Mouse (Mus musculus) myocyte (in vitro differentiated cells): ENCODE results near the gene Ptpn1. TPM values are rescaled to one million over a fixed set of nuclear protein-coding genes. Genes with fewer than 3 reads are reported as not detected.
A peak's percentile ranks its signal among the peaks of the same experiment; 100 is the strongest.

Source experiments
- H3K27me3 ChIP-seq: one replicate; pipeline ENCODE4 v1.6.1; 2011; ENCODE audit not compliant: control insufficient read depth, insufficient read depth, insufficient read length
- H3K36me3 ChIP-seq: one replicate; pipeline ENCODE4 v1.6.1; 2011; ENCODE audit not compliant: control insufficient read depth, insufficient read depth
- H3K4me2 ChIP-seq: one replicate; pipeline ENCODE4 v1.6.1; 2011; ENCODE audit warnings: low read depth, control low read depth
- H3K4me3 ChIP-seq: one replicate; pipeline ENCODE4 v1.5.1; 2011; ENCODE audit warnings: mild to moderate bottlenecking, control low read depth, moderate library complexity
- H3K79me2 ChIP-seq: one replicate; pipeline ENCODE4 v1.6.1; 2011; ENCODE audit not compliant: control insufficient read depth, insufficient read depth
- H3ac ChIP-seq: one replicate; pipeline ENCODE4 v1.6.1; 2011; ENCODE audit not compliant: control insufficient read depth, insufficient read length
- CEBPB ChIP-seq: IDR thresholded peaks from 2 replicates; pipeline ENCODE4 v1.6.1; 2011; ENCODE audit warnings: mild to moderate bottlenecking, moderate library complexity; ENCODE audit not compliant: poor library complexity, insufficient read depth, severe bottlenecking
- E2F4 ChIP-seq: IDR thresholded peaks from one replicate; pipeline ENCODE4 v1.6.1; 2011; ENCODE audit warnings: mild to moderate bottlenecking, control low read depth, moderate library complexity; ENCODE audit not compliant: insufficient read depth
- MAX ChIP-seq: IDR thresholded peaks from one replicate; pipeline ENCODE4 v1.6.1; 2011; ENCODE audit warnings: low read depth, mild to moderate bottlenecking, control low read depth
- MYOD1 ChIP-seq, 3 experiments: IDR thresholded peaks; one replicate each; pipeline ENCODE4 v1.6.1; 2011; ENCODE audit warnings: control low read depth in 2 of 3, low read depth in 2 of 3, mild to moderate bottlenecking in 2 of 3, moderate library complexity in 1 of 3; ENCODE audit not compliant: insufficient read length in 2 of 3, control insufficient read depth in 1 of 3
- MYOG ChIP-seq, 3 experiments: IDR thresholded peaks; one replicate each; pipeline ENCODE4 v1.6.1; 2011; ENCODE audit warnings: control low read depth in 2 of 3, low read depth in 2 of 3, mild to moderate bottlenecking in 2 of 3; ENCODE audit not compliant: insufficient read length in 2 of 3, control insufficient read depth in 1 of 3, insufficient read depth in 1 of 3
- POLR2A ChIP-seq: IDR thresholded peaks from one replicate; pipeline ENCODE4 v1.6.1; 2011; ENCODE audit warnings: low read depth, mild to moderate bottlenecking, control low read depth, moderate library complexity; ENCODE audit not compliant: insufficient read length
- POLR2AphosphoS2 ChIP-seq: IDR thresholded peaks from one replicate; pipeline ENCODE4 v1.6.1; 2011; ENCODE audit warnings: low read depth, control low read depth; ENCODE audit not compliant: insufficient read length
- REST ChIP-seq: IDR thresholded peaks from one replicate; pipeline ENCODE4 v1.6.1; 2011; ENCODE audit warnings: mild to moderate bottlenecking, control low read depth, moderate library complexity; ENCODE audit not compliant: insufficient read depth, insufficient read length
- SRF ChIP-seq: IDR thresholded peaks from one replicate; pipeline ENCODE4 v1.6.1; 2011; ENCODE audit warnings: low read depth; ENCODE audit not compliant: control insufficient read depth, insufficient read length
- TCF12 ChIP-seq: IDR thresholded peaks from one replicate; pipeline ENCODE4 v1.6.1; 2011; ENCODE audit warnings: mild to moderate bottlenecking, control low read depth; ENCODE audit not compliant: poor library complexity, insufficient read depth, severe bottlenecking
- TCF3 ChIP-seq: IDR thresholded peaks from one replicate; pipeline ENCODE4 v1.6.1; 2011; ENCODE audit warnings: low read depth, control low read depth; ENCODE audit not compliant: insufficient read length
- USF1 ChIP-seq: IDR thresholded peaks from one replicate; pipeline ENCODE4 v1.6.1; 2011; ENCODE audit warnings: low read depth, mild to moderate bottlenecking, control low read depth, moderate library complexity
- polyA plus RNA-seq: library from polyadenylated mRNA; unstranded; fragments of >200 nt; fragmentation: generic; extraction: Trizol; gene quantifications from one replicate; pipeline ENCODE4 v1.2.1, GENCODE M21; 2012; ENCODE audit warnings: missing spikeins

Gene Ptpn1
- polyA plus RNA-seq, 1 experiment: 45.0 TPM

- no peaks in the 10 kb centered on the region for H3K27me3 ChIP-seq
- TF ChIP-seq SRF (no peak), CEBPB (no peak), MAX (no peak), E2F4 (no peak), POLR2AphosphoS2 (no peak), TCF3 (no peak), POLR2A (no peak), REST (no peak), TCF12 (no peak), MYOD1 (IDR thresholded peaks at IDR 0.05; ENCODE audit: control insufficient read depth in 1 of 3, insufficient read length in 2 of 3, low read depth in 2 of 3) (no peak), USF1 (no peak), MYOG (IDR thresholded peaks at IDR 0.05; ENCODE audit: control insufficient read depth in 1 of 3, insufficient read depth in 1 of 3, insufficient read length in 2 of 3, low read depth in 2 of 3) (no peak)
- no peak overlapping the region for H3ac ChIP-seq
- H3K36me3 ChIP-seq: no peaks in the 10 kb centered on the region
- H3K79me2 ChIP-seq: no peaks in the 10 kb centered on the region
- no peak overlapping the region for H3K4me2 ChIP-seq
- H3K4me3 ChIP-seq: no peak overlapping the region
Observed at GRCm38 (mm10) chr2:167891908-167892307, 39.9 kb upstream of the Ptpn1 start.

GRCm38 (mm10) chr2:167893680-167894079 is 38.2 kb upstream of the Ptpn1 start:
- Histone ChIP-seq H3K4me2 (no peak overlapping the region), H3K79me2 (no peaks in the 10 kb centered on the region), H3K4me3 (no peak overlapping the region), H3ac (no peak overlapping the region), H3K27me3 (no peaks in the 10 kb centered on the region), H3K36me3 (no peaks in the 10 kb centered on the region)
- TF ChIP-seq POLR2AphosphoS2: no peak
- TF ChIP-seq SRF: no peak
- no peak for TF ChIP-seq REST
- no peak for TF ChIP-seq USF1
- TF ChIP-seq TCF3: no peak
- no peak for TF ChIP-seq CEBPB

- no peak overlapping the region for H3K4me3 ChIP-seq
- H3K27me3 ChIP-seq: no peaks in the 10 kb centered on the region
- H3K36me3 ChIP-seq: no peaks in the 10 kb centered on the region
- TF ChIP-seq USF1 (no peak), MYOG (IDR thresholded peaks at IDR 0.05; ENCODE audit: control insufficient read depth in 1 of 3, insufficient read depth in 1 of 3, insufficient read length in 2 of 3, low read depth in 2 of 3) (peak in 1 of 3 experiments; percentile 21), CEBPB (no peak), TCF3 (no peak), POLR2A (no peak), TCF12 (no peak)
- H3K4me2 ChIP-seq: peak overlapping the region; percentile 98
- no peaks in the 10 kb centered on the region for H3K79me2 ChIP-seq
- no peak overlapping the region for H3ac ChIP-seq
Observed at GRCm38 (mm10) chr2:167894948-167895372, 36.9 kb upstream of the Ptpn1 start.

- TF ChIP-seq E2F4 (no peak), MYOD1 (IDR thresholded peaks at IDR 0.05; ENCODE audit: control insufficient read depth in 1 of 3, insufficient read length in 2 of 3, low read depth in 2 of 3) (no peak), POLR2A (no peak), SRF (no peak), USF1 (no peak), MAX (no peak), TCF3 (no peak), CEBPB (no peak), TCF12 (no peak), MYOG (IDR thresholded peaks at IDR 0.05; ENCODE audit: control insufficient read depth in 1 of 3, insufficient read depth in 1 of 3, insufficient read length in 2 of 3, low read depth in 2 of 3) (no peak), REST (no peak), POLR2AphosphoS2 (no peak)
- Histone ChIP-seq H3ac (no peak overlapping the region), H3K4me3 (no peak overlapping the region), H3K27me3 (peaks cover 5% of the 10 kb centered on the region), H3K4me2 (no peak overlapping the region), H3K36me3 (no peaks in the 10 kb centered on the region), H3K79me2 (no peaks in the 10 kb centered on the region)
Observed at GRCm38 (mm10) chr2:167897896-167898295, 34.0 kb upstream of the Ptpn1 start.

- Histone ChIP-seq H3K36me3 (no peaks in the 10 kb centered on the region), H3K79me2 (no peaks in the 10 kb centered on the region), H3ac (no peak overlapping the region), H3K4me3 (no peak overlapping the region), H3K4me2 (no peak overlapping the region), H3K27me3 (peaks cover 8% of the 10 kb centered on the region)
- TF ChIP-seq MYOD1 (IDR thresholded peaks at IDR 0.05; ENCODE audit: control insufficient read depth in 1 of 3, insufficient read length in 2 of 3, low read depth in 2 of 3) (peak in 1 of 3 experiments; percentile 8), MYOG (IDR thresholded peaks at IDR 0.05; ENCODE audit: control insufficient read depth in 1 of 3, insufficient read depth in 1 of 3, insufficient read length in 2 of 3, low read depth in 2 of 3) (no peak)
Observed at GRCm38 (mm10) chr2:167899989-167900421, 31.9 kb upstream of the Ptpn1 start.
